Mouse (Mus musculus): ENCODE results near the gene Med22.
A peak's percentile ranks its signal among the peaks of the same experiment; 100 is the strongest.
"Not testable (repeated sequence)": the region's sequence is repeated elsewhere in the genome, so short reads cannot be mapped to it uniquely, and the experiment has no call there.

Med22 gene

GRCm38 (mm10) chr2:26916738-26917137 is 6.3 kb upstream of the Med22 start:
- no peak for DNase-seq (ENCODE audit: extremely low read depth, low read depth)

- no peak for DNase-seq (ENCODE audit: extremely low read depth, low read depth)
These were observed 5.7 kb upstream of the Med22 start, which contains the start of the genes Surf2 and Surf1 for GRCm38 (mm10) chr2:26915927-26916728. Gene Surf2 (plus strand): TSS chr2:26916367. Gene Surf1 (minus strand): TSS chr2:26916530.

DNA sequence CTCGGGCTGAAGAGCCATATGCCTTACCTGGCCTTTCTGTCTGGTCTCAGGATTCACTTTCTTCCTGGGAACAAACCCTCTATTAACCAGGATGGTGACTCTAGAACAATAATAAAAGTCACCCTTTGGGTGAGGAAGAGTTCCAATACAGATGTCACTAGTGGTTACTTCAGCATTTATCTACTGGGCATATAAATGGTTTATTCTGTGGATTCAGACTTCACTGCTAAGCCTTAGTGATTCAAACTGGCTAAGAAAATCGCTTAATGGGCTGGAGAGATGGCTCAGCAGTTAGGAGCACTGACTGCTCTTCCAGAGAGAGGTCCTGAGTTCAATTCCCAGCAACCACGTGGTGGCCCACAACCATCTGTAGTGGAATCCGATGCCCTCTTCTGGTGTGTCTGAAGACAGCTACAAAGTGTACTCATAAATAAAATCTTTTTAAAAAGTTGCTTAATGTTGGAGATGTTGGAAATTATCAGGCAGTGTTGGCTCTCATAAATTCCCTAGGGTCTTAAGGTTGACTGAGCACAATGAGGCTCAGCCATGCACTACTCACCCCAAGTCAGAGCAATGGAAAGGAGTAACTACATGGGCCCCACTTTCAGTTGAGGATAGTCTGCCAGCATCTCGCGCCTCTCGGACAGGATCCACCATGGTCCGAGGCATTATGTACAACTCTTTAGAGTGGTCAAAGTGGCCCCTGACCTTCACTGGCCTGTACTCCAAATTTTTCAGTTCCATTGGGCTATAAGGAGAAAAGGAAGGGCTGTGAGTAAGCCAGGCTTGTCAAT is 3.9 kb upstream of the Med22 start:
- no peak for DNase-seq (ENCODE audit: extremely low read depth, low read depth)

- DNase-seq (ENCODE audit: extremely low read depth, low read depth): peak; percentile 82
These were observed 3.1 kb upstream of the Med22 start for GRCm38 (mm10) chr2:26913416-26914147.

- DNase-seq (ENCODE audit: extremely low read depth, low read depth): no peak
These were observed 1.8 kb upstream of the Med22 start for GRCm38 (mm10) chr2:26912253-26912770.

DNA sequence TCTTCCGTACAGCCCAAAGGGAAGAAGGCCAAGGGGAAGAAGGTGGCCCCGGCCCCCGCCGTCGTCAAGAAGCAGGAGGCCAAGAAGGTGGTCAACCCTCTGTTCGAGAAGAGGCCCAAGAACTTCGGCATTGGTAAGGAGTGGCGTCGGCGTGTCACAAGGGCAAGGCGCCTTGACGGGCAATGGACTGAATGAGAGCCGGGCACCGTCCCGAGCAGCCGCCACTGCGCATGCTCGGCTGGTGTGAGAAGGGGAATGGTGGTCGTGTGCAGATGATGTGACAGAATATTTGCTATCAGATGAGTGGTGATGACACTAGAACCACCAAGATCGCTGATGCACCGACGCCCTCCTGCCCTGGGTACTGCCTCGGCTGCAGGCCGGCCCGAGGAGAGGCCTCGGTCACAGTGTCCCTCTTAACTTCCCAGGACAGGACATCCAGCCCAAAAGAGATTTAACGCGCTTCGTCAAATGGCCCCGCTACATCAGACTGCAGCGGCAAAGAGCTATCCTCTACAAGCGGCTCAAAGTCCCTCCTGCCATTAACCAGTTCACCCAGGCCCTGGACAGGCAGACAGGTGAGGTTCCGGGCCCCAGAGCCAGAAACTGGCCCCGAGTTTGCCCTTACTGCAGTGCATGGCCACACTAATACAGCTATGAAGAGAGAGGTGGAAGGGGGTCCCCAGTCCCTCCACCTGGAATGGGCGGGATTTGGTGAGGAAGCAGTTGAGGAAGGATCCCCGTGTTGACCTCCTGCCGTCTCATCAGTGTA is 703 bp upstream of the Med22 start:
- DNase-seq (ENCODE audit: extremely low read depth, low read depth): no peak

DNA sequence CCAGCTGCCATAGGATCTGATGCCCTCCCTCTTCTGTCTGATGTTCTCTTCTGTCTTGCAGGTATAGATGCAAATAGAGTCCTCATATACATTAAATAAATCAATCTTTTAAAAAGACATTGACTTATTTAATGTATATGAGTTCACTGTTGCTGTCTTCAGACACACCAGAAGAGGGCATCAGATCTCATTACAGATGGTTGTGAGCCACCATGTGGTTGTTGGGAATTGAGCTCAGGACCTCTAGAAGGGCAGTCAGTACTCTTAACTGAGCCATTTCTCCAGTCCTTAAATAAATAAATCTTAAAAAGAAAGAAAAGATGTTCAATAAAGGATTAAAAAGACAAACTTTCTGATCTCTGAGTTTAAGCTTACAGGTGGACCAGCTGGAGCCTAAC is 1.1 kb downstream of the Med22 start:
- DNase-seq (ENCODE audit: extremely low read depth, low read depth): no peak

GRCm38 (mm10) chr2:26908710-26909386 is 1.6 kb downstream of the Med22 start:
- DNase-seq (ENCODE audit: extremely low read depth, low read depth): no peak

DNA sequence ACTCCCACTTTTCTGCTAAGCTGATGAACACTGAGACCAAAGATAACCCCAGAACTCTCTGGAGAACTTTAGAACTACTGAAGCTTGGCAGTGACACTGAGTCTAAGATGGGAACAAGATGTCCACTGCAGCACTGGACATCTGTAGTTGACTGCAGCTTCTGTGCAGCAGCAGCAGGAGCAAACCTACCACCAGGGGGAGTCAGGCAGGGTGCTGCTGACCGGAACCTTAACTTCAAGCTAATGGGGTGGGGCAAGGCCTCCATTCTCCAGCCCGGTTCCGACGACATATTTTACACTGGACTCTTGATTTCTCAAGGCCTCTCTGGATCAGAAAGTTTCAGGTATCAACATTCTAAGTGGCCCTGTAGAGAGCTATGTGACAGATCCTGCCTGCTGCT is 3.4 kb downstream of the Med22 start:
- no peak for DNase-seq (ENCODE audit: extremely low read depth, low read depth)

- DNase-seq (ENCODE audit: extremely low read depth, low read depth): no peak
These were observed 4.0 kb downstream of the Med22 start for GRCm38 (mm10) chr2:26906431-26906830.

DNA sequence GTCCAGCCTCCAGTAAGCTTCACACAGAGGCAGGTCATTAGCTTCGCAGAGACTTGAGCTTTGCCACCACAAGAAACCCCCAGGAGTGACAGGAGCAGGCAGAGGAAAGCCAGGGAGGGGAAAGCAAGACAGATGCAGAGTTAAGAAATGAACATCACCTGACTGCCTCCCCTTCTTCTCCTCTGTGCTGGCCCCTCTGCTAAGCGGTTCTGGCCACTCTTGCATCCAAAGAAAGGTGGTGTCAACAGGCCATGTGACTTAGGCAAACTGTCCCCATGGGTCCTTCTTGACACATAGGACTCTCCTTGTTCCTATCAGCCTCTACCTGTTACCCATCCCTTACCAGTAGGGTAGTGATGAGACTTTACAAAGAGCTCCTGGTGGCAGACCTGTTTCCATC is 4.5 kb downstream of the Med22 start:
- no peak for DNase-seq (ENCODE audit: extremely low read depth, low read depth)

GRCm38 (mm10) chr2:26903311-26903710 is 7.2 kb downstream of the Med22 start:
- no peak for DNase-seq (ENCODE audit: extremely low read depth, low read depth)

- DNase-seq (ENCODE audit: extremely low read depth, low read depth): peak; percentile 97
These were observed 7.8 kb downstream of the Med22 start, which contains the start of gene Surf6 for GRCm38 (mm10) chr2:26902467-26903220. Gene Surf6 (minus strand): TSS chr2:26902879.

DNA sequence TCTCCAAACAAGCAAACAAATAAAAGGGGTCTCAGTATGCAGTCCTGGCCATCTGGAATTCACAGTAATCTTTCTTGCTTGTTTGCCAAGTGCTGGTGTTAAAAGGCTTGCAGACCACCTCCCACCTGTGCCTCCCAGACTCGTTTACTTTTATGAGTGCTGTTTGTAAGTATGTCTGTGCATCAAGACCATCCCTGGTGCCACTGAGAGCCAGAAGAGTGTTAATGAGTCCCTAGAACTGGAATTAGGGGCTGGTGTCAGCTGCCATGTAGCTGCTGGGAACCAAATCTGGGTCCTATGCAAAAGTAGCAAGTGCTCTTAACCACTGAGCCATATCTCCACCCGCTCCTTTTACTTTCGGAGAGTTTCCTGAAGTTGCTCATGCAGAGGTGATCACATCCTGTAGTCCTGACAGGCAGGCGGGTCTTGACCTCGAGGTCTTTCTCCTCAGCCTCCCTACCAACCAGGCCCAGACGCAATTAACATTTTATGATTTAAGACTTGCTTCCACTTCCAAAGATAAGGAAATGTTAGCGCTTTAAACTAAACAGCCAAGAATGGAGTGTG is 8.6 kb downstream of the Med22 start:
- no peak for DNase-seq (ENCODE audit: extremely low read depth, low read depth)

DNA sequence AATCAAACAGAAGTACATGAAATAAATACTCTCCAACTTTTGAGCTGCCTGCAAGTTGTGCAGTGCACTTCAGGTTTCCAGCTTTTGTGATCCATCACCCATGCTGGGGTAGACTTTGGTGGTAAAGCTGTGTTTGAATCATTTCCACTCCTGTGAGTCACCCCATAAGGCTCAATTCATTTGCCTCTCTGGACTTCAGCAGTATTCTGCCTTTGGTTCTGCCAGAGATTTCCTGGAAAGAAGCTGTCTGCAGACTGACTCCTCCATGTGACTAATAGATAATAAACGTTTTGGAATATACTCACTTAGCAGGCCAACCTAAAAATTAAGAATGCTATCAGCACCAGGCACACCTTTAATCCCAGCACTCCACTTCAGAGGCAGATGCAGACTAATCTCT is 9.7 kb downstream of the Med22 start:
- no peak for DNase-seq (ENCODE audit: extremely low read depth, low read depth)

DNA sequence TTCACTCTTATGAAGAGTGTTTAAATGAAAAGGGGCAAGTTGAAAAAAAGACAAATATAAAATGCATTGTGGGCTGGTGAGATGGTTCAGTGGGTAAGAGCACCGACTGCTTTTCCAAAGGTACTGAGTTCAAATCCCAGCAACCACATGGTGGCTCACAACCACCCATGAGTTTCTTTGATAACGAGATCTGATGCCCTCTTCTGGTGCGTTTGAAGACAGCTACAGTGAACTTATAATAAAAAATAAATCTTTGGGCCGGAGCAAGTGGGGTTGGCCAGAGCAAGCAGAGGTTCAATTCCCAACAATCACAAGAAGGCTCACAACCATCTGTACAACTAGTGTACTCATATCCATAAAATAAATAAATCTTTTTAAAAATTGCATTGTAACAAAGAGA is 14.6 kb downstream of the Med22 start:
- DNase-seq (ENCODE audit: extremely low read depth, low read depth): no peak

DNA sequence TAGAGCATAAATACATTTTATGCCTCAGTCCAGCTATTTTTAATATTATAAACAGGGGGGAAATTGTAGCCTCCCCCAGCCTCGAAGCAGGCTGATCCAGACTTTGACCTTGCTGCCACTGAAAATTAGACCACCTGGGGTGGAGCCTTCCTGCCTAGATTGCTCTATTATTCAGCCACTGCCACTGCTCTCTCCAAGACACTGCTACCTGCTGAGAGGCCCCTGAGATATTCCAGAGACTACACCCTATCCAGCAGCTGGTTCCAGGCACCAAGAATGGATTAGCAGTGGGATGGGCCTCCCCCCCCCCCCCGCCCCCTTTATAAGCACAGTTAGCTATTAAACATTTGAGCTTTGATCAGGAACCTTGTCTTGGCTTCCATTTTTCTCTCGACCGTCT is 24.3 kb downstream of the Med22 start:
- not testable (repeated sequence) for DNase-seq (ENCODE audit: extremely low read depth, low read depth)

DNA sequence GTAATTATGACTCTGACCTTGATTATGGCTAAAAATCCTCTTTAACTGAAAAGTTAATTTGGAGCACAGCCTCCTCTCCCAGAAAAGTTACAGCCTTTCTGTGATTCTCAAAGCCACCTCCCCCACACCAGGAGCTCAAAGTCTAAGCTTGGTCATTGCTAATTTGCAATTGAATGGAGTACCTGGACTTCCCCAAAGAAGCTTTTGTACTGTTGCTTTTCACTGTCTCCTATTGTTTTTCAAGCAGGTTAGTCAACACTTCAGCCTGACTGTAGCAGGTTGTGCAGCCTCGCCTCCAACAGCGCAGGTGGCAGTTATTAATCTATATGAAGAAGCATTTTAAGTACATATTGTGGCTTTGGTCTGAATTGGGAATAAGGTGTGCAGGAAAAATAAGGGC is 24.9 kb downstream of the Med22 start:
- not testable (repeated sequence) for DNase-seq (ENCODE audit: extremely low read depth, low read depth)

DNA sequence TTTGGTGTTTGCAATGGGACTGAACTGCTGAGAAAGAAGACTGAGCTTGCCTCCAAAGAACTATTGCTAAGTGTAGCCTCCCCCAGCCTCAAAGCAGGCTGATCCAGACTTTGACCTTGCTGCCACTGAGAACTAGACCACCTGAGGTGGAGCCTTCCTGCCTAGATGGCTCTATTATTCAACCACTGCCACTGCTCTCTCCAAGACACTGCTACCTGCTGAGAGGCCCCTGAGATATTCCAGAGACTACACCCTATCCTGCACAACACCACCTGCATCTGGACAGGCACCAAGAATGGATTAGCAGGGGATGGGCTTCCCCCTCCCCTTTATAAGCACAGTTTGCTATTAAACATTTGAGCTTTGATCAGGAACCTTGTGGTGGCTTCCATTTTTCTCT is 31.9 kb downstream of the Med22 start:
- DNase-seq (ENCODE audit: extremely low read depth, low read depth): no peak
